Mouse (Mus musculus) midbrain, embryonic 13.5 days (tissue): Measurements from ENCODE around the gene Ccser2. TPM values are rescaled to one million over a fixed set of nuclear protein-coding genes. Genes with fewer than 3 reads are reported as not detected.

Source experiments
- ATAC-seq: fragments of 200-750 bp; cut with Nextera tagmentation; 2 replicates; pipeline ENCODE4 v1.8.0; 2017; ENCODE audit warnings: mild to moderate bottlenecking, moderate TSS enrichment, moderate library complexity
- H3K27ac ChIP-seq: fragments of 300-500 bp; sonication (generic); 2 replicates; pipeline ENCODE4 v1.5.1; 2015; ENCODE audit warnings: inconsistent platforms, mild to moderate bottlenecking, moderate library complexity
- H3K27me3 ChIP-seq: fragments of 300-500 bp; sonication (generic); 2 replicates; pipeline ENCODE4 v1.6.1; 2015; ENCODE audit warnings: mild to moderate bottlenecking, inconsistent platforms
- H3K36me3 ChIP-seq: fragments of 300-500 bp; sonication (generic); 2 replicates; pipeline ENCODE4 v1.6.1; 2015; ENCODE audit warnings: mild to moderate bottlenecking, inconsistent platforms
- H3K4me1 ChIP-seq: fragments of 300-500 bp; sonication (generic); replicated peaks from 2 replicates; pipeline ENCODE4 v1.6.1; 2015; ENCODE audit warnings: inconsistent platforms
- H3K4me2 ChIP-seq: fragments of 300-500 bp; sonication (generic); replicated peaks from 2 replicates; pipeline ENCODE4 v1.6.1; 2015; ENCODE audit warnings: moderate library complexity, mild to moderate bottlenecking, inconsistent platforms
- H3K4me3 ChIP-seq: fragments of 300-500 bp; sonication (generic); replicated peaks from 2 replicates; pipeline ENCODE4 v1.5.1; 2015; ENCODE audit warnings: mild to moderate bottlenecking, inconsistent platforms
- H3K9ac ChIP-seq: fragments of 300-500 bp; sonication (generic); replicated peaks from 2 replicates; pipeline ENCODE4 v1.6.1; 2015; ENCODE audit warnings: mild to moderate bottlenecking, inconsistent platforms
- H3K9me3 ChIP-seq: fragments of 300-500 bp; sonication (generic); 2 replicates; pipeline ENCODE4 v1.6.1; 2016; ENCODE audit warnings: mild to moderate bottlenecking, inconsistent platforms
- WGBS: fragments of 180-500 bp; shearing (Covaris S2); methylation state at CpG from one replicate; pipeline ENCODE4 v1.1.7; 2015; 5-methylcytosine and 5-hydroxymethylcytosine counted together
- polyA plus RNA-seq: library from polyadenylated mRNA; unstranded; fragments of >200 nt; fragmentation: Nextera tagmentation; extraction: Ambion mirVana; gene quantifications from 2 replicates; pipeline ENCODE4 v1.2.1, GENCODE M21; 2015

Ccser2 gene
- polyA plus RNA-seq, 1 experiment from 2014 or later, result 65.8 TPM

DNA sequence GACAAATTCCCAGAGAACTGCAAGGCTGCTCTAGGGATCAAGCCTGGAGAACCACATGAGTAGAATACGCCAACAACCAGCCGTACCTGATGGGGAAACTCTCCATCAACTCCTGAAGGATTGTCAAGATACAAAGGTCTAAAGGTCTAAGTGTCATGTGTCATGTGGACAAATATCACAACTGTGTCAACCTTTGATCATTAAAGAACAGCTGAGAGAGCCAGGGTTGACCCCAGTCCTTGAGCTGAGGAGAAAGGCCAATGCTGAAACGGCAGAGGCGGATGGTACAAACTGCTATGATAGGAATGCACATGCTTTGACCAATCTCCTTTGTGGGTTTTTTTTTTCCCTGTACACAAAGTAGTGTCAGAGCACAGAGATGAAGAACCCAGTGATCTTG is 2.6 kb upstream of the Ccser2 start:
- 84% methylated on average over 4 of the region's 4 CpGs for WGBS
- no peak for ATAC-seq
- Histone ChIP-seq H3K9ac (no peak overlapping the region), H3K4me1 (peaks cover 19% of the 10 kb centered on the region), H3K4me3 (no peak overlapping the region), H3K36me3 (no peaks in the 10 kb centered on the region), H3K27ac (no peak overlapping the region), H3K9me3 (no peaks in the 10 kb centered on the region), H3K4me2 (no peak overlapping the region), H3K27me3 (no peaks in the 10 kb centered on the region)

DNA sequence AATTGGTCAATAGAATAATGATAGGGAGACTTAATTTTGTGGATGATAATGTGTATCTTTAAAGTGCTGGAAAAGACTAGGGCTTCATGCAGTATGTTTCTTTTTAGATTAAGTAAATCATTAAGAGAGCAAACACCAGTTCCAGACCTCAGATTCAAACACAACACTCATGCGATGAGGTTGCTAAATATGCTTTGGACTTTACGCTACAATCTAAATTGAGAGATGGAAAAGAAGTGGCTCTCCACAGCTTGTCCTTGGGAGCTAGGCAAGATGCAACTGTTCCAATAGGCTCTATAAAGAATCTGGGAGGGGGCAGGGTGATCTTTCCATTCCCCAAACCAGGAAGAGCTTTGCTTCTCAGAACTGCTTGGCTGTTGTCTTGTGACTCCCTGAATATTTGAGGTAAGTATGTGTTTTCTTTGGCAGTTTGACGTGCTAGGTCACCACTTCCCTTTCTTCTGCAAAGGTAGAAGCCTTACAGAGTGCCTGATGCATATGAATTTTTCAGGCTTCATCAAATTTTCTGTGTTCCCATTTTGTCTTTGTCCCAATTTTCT is 1.4 kb upstream of the Ccser2 start:
- Histone ChIP-seq H3K4me1 (peaks cover 29% of the 10 kb centered on the region), H3K36me3 (no peaks in the 10 kb centered on the region), H3K9ac (no peak overlapping the region), H3K4me3 (no peak overlapping the region), H3K4me2 (no peak overlapping the region), H3K27ac (no peak overlapping the region), H3K27me3 (no peaks in the 10 kb centered on the region), H3K9me3 (no peaks in the 10 kb centered on the region)
- no peak for ATAC-seq
- 92% methylated on average over 3 of the region's 3 CpGs for WGBS

DNA sequence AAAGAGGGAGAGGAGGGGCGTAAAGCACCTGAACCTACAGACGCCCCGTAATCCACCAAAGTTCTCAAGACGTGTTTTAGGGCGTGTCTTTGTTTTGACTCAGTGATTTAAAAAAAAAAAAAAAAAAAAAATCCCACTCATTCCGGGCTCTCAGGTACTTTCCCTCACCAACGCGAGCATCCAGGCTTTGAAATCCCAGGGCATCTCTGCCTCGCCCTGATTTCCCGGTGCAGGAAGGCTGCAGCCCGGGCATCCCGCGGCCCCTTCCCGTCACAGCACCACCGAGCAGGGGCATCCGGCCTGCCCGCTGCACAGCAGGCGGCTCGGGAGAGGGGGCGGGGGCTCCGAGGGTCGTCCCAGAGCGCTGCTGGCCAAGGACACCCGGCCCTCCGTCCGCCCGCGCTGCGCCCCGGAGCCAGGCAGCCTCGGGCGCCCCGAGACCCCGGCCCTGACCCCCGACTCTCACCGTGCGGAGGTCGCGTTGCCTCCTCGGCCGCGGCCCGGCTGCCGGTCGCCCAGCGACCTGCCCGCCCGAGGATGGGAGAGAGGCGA is 425 bp downstream of the Ccser2 start:
- Histone ChIP-seq H3K4me3 (peak overlapping the region; percentile 90), H3K4me1 (peaks cover 33% of the 10 kb centered on the region), H3K9ac (peak overlapping the region; percentile 93), H3K36me3 (no peaks in the 10 kb centered on the region), H3K4me2 (peak overlapping the region; percentile 58), H3K27ac (peak overlapping the region; percentile 96), H3K27me3 (no peaks in the 10 kb centered on the region), H3K9me3 (no peaks in the 10 kb centered on the region)
- WGBS, result under 1% methylated on average over 42 of the region's 49 CpGs
- ATAC-seq, result peak; percentile 89

DNA sequence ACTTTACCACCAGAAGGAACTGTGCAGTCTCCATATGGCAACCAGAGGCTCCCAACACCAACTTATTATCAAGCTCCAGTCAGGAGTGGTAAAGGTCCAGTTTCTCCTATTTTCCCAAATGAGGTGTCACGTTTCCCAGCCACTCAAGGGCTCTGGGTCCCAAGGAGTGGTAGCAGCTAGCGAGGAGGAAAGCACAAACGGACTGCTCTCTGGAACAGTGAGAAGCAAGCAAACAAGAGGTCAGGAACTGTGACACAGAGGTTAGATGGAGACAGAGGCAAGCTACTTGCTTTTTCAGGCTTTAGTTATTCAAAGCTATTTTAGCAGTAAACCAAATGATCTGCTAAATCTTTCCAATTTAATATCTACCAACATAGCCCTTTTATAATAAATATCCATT is 3.2 kb downstream of the Ccser2 start:
- H3K27me3 ChIP-seq, result no peaks in the 10 kb centered on the region
- no peak overlapping the region for H3K4me3 ChIP-seq
- no peak overlapping the region for H3K4me2 ChIP-seq
- H3K9ac ChIP-seq, result no peak overlapping the region
- H3K9me3 ChIP-seq, result no peaks in the 10 kb centered on the region
- H3K27ac ChIP-seq, result no peak overlapping the region
- peaks cover 34% of the 10 kb centered on the region for H3K4me1 ChIP-seq
- 43% methylated on average over 3 of the region's 3 CpGs for WGBS
- H3K36me3 ChIP-seq, result no peaks in the 10 kb centered on the region
- no peak for ATAC-seq

DNA sequence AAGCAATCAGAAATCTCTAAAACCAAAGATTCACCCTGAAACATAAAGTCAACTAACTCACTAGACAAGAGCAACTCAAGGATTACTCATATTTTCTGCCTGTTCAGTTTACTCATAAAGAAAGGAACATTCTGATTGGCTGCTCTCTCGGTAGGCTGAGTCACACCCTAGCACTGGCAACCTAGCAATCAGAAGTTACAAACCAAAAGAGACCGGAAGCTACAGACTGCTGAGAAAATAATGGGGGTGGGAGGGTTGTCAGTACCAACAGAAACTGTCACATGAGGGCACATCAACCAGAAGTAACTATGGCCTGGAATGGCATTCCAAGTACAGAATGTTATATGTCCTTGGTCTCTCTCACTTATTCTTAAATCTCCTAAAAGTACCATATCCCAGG is 6.1 kb downstream of the Ccser2 start:
- no peak overlapping the region for H3K4me3 ChIP-seq
- no peaks in the 10 kb centered on the region for H3K9me3 ChIP-seq
- H3K4me2 ChIP-seq, result no peak overlapping the region
- no peak overlapping the region for H3K9ac ChIP-seq
- no peaks in the 10 kb centered on the region for H3K36me3 ChIP-seq
- H3K27me3 ChIP-seq, result no peaks in the 10 kb centered on the region
- peaks cover 32% of the 10 kb centered on the region for H3K4me1 ChIP-seq
- 92% methylated on average over 2 of the region's 2 CpGs for WGBS
- no peak overlapping the region for H3K27ac ChIP-seq
- ATAC-seq, result no peak

DNA sequence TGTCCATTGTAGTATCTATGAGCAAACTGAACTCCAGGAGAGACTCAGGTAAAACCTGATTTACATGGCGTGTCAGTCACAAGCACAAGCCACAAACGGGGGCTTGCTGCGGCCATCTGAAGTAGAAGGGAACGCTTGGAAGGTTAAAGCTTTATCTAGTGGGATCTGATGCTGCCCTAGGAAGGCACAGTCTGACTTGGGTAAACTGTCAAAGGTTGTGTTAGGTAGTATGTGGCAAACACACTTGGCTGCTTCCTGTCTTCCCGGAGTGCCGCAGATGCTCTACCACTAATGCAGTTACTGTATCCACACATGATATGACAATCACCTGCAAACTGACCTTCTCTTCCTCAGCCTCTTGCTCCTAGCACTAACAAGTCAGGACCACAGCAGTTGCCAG is 10.9 kb downstream of the Ccser2 start:
- H3K4me3 ChIP-seq, result no peak overlapping the region
- no peak overlapping the region for H3K9ac ChIP-seq
- 97% methylated on average over 6 of the region's 6 CpGs for WGBS
- no peaks in the 10 kb centered on the region for H3K9me3 ChIP-seq
- no peak for ATAC-seq
- H3K4me1 ChIP-seq, result peaks cover 9% of the 10 kb centered on the region; the same call in 1 of the 2 replicates
- H3K4me2 ChIP-seq, result no peak overlapping the region
- no peaks in the 10 kb centered on the region for H3K36me3 ChIP-seq
- H3K27me3 ChIP-seq, result no peaks in the 10 kb centered on the region
- H3K27ac ChIP-seq, result no peak overlapping the region

DNA sequence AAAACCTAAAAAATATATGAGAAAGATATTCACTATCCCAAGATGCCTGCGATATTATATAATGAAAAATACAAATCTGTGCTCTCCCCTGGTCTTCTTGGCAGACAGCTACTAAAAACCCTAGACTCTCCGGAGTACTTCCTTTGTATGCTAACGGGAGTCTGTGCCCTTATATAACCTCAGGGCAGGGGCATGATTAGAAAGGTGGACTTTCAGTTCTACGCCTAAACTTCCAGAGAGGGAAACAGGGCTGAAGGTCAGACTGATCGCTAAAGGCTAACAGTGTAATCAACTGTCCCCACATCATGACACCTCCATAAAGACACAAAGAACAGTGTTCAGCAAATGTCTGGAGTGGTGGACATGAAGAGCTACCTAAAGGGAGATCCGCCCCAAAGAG is 11.3 kb downstream of the Ccser2 start:
- Histone ChIP-seq H3K4me1 (peaks cover 9% of the 10 kb centered on the region; the same call in 1 of the 2 replicates), H3K4me3 (no peak overlapping the region), H3K9ac (no peak overlapping the region), H3K27ac (no peak overlapping the region), H3K36me3 (no peaks in the 10 kb centered on the region), H3K4me2 (no peak overlapping the region), H3K9me3 (no peaks in the 10 kb centered on the region), H3K27me3 (no peaks in the 10 kb centered on the region)
- no peak for ATAC-seq
- 85% methylated on average over 6 of the region's 6 CpGs for WGBS

DNA sequence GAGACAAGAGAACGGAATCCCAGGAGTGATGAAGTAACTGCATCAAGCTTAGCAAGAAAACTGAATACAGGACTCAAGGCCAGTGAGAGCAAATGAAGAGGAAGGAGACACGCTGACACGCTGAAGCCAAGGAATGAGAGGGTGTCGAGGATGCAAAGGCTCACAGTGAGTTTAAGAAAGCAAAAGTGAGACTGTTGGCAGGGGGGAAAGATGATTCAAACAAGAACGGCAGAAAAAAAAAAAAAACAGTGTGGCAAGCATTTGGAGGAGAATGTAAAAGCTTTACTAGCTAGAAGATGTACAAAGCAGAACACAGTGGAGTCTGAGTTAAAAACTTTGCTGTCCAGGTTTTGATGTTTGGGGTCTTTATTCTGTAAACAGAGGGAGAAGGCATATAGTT is 11.9 kb downstream of the Ccser2 start:
- H3K27ac ChIP-seq, result no peak overlapping the region
- H3K4me3 ChIP-seq, result no peak overlapping the region
- no peak overlapping the region for H3K4me2 ChIP-seq
- H3K9ac ChIP-seq, result no peak overlapping the region
- H3K36me3 ChIP-seq, result no peaks in the 10 kb centered on the region
- ATAC-seq, result no peak
- H3K27me3 ChIP-seq, result no peaks in the 10 kb centered on the region
- WGBS, result 76% methylated on average over 5 of the region's 5 CpGs
- H3K4me1 ChIP-seq, result peaks cover 9% of the 10 kb centered on the region; the same call in 1 of the 2 replicates
- no peaks in the 10 kb centered on the region for H3K9me3 ChIP-seq

DNA sequence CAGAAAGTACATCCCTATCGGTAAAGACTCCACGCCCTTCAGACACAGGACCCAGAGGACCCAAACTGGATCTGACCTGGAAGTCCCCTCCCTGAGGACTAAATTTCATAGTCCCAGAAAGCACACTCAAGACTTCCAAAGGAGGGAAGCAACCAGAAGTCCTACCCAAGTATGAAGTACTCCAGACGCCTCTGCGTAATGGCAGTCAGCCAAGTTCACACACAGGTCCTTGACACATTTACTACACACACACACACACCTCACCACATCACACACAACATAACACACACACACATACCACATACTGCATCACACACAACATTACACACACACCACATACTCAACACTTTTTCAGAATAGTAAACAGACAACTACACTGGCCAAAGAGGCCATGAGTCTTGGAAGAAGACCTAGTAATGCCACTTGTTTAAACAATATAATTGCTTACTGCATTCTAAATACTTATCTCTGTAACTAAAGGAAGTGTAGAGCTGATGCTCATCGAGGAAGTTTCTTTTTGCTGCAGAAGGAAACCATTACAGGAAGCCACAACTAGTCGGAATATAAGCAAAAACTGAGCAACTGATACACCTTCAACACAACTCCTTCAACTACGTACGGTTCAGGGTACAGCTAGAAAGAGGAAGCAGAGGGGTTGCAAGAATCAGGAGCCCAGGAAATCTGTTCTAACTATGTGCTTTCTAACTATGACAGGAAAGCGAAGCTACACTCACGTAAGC is 15.7 kb downstream of the Ccser2 start:
- no peak overlapping the region for H3K4me2 ChIP-seq
- H3K27ac ChIP-seq, result no peak overlapping the region
- WGBS, result 92% methylated on average over 10 of the region's 10 CpGs
- H3K9ac ChIP-seq, result no peak overlapping the region
- peaks cover 5% of the 10 kb centered on the region; the same call in 1 of the 2 replicates for H3K36me3 ChIP-seq
- H3K4me1 ChIP-seq, result peaks cover 6% of the 10 kb centered on the region; the same call in 1 of the 2 replicates
- H3K9me3 ChIP-seq, result no peaks in the 10 kb centered on the region
- no peaks in the 10 kb centered on the region for H3K27me3 ChIP-seq
- no peak overlapping the region for H3K4me3 ChIP-seq
- 0 out of 2 replicates have a peak, but pooled peaks have one; percentile 17 for ATAC-seq

DNA sequence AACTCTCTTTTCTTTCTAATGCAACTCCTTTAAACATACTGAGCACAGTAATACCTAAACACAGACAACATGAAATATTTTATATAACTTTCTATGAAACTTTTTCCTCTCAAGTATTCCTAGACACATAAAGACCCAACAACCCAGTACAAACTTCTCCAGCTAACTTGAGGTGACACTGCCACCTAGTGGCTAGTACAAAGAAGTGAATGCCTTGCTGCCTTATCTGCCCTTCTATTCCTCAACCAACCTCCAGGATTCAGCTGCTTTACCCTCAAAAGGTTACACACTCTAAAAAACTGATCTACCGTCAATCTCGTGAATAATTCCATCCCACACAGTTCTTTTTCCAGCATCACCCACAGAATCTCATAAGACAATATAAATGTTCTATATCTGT is 16.4 kb downstream of the Ccser2 start:
- peaks cover 5% of the 10 kb centered on the region; the same call in 1 of the 2 replicates for H3K36me3 ChIP-seq
- WGBS, result 31% methylated on average over 2 of the region's 2 CpGs
- ATAC-seq, result peak; percentile 67; the same call in 1 of the 2 replicates

DNA sequence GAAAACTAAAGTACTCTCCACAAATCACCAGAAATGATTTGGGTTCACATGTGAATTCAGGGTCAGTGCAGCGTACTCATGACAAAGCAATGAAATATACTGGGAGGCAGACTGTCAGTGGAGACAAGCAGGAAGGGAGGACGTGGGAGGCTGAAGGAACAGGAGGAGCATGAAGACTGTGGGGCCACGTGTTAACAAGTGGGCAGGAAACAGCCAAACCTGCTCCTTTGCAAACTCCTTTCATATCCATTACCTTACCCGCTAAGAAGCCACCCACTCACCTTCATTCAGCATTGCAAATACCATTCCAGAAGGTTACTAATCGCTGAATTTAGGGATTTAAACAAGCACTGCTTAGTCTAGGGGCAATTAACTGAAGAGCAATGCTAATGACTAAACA is 25.9 kb downstream of the Ccser2 start:
- Histone ChIP-seq H3K4me1 (no peaks in the 10 kb centered on the region), H3K4me2 (no peak overlapping the region), H3K27ac (no peak overlapping the region), H3K36me3 (peaks cover 24% of the 10 kb centered on the region), H3K9ac (no peak overlapping the region), H3K9me3 (no peaks in the 10 kb centered on the region), H3K27me3 (no peaks in the 10 kb centered on the region), H3K4me3 (no peak overlapping the region)
- no peak for ATAC-seq
- 70% methylated on average over 5 of the region's 5 CpGs for WGBS

More for the DNA sequence above, 16.4 kb downstream of the Ccser2 start:
- no peak overlapping the region for H3K9ac ChIP-seq
- no peaks in the 10 kb centered on the region for H3K27me3 ChIP-seq
- H3K9me3 ChIP-seq, result no peaks in the 10 kb centered on the region
- H3K4me1 ChIP-seq, result no peaks in the 10 kb centered on the region
- no peak overlapping the region for H3K27ac ChIP-seq
- H3K4me2 ChIP-seq, result no peak overlapping the region
- no peak overlapping the region for H3K4me3 ChIP-seq

DNA sequence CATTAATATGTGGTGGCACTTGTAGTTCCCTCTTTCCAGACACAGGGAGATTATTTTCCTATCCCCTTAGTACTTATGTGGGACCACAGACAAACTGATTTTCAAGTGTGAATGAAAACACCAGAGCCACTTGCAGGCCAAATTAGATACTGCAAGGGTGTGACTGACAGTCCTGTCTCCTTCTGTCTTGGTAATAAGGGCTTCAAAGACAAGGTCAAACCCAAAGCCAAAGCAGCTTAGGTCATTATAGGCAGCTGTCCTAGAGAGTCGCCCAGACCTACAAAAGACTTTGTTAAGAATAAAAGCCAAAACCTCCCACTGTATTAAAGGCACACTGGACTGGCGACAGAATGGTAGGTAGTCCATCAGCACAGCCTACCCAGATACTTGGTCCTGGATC is 30.6 kb downstream of the Ccser2 start:
- no peak; the same call in 1 of the 2 replicates for ATAC-seq
- Histone ChIP-seq H3K27ac (no peak overlapping the region), H3K4me2 (no peak overlapping the region), H3K27me3 (no peaks in the 10 kb centered on the region), H3K9me3 (no peaks in the 10 kb centered on the region), H3K4me1 (no peaks in the 10 kb centered on the region), H3K4me3 (no peak overlapping the region), H3K9ac (no peak overlapping the region), H3K36me3 (peaks cover 24% of the 10 kb centered on the region)
- 35% methylated on average over 2 of the region's 2 CpGs for WGBS
